Mouse (Mus musculus): Measurements from ENCODE around the gene Igf2r. TPM values are rescaled to one million over a fixed set of nuclear protein-coding genes. Genes with fewer than 3 reads are reported as not detected.

Gene Igf2r
- polyA plus RNA-seq, 1 experiment from 2014 or later = 28.0 TPM

DNA sequence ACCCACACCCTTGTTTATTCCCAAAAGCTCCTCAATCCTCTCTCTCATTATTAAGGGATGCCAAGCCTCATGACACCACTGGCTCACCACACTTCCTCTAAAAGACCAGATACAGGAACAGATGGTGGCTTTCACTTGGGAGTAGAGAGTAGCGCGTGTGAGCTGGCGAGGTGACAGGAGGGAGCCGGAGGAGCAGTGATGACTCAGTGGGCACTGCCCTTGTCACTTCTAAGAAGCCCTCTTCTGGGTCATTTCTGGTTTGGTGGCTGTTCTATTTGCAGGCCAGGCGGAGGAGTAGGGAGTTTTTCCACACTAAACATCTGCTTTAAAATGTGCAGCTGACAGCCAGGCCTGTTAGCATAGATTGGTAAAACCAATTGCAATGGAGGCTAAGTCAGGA, 11.5 kb downstream of the Igf2r start:
- DNase-seq (ENCODE audit: low spot score) = no peak
- Histone ChIP-seq H3K27me3 (ENCODE audit: control insufficient read depth, insufficient read depth, low read length) (no peaks in the 10 kb centered on the region), H3K4me1 (ENCODE audit: control insufficient read depth, insufficient read depth, low read length) (peaks cover 13% of the 10 kb centered on the region), H3K9me3 (ENCODE audit: control insufficient read depth, low read length) (no peaks in the 10 kb centered on the region), H3K36me3 (ENCODE audit: control insufficient read depth, insufficient read depth, low read length) (peaks cover 4% of the 10 kb centered on the region; the same call in 1 of the 2 replicates), H3K9ac (ENCODE audit: low read length) (no peak overlapping the region), H3K4me2 (ENCODE audit: low read depth, severe bottlenecking) (no peak overlapping the region), H3K27ac (replicated peaks; ENCODE audit: low read depth, low read length) (no peak overlapping the region), H3K4me3 (ENCODE audit: low read depth, low read length) (no peak overlapping the region)
- ATAC-seq (ENCODE audit: insufficient number of reproducible peaks, low FRiP score, low TSS enrichment, low read depth) = no peak
- 87% methylated on average over 5 of the region's 5 CpGs for WGBS

DNA sequence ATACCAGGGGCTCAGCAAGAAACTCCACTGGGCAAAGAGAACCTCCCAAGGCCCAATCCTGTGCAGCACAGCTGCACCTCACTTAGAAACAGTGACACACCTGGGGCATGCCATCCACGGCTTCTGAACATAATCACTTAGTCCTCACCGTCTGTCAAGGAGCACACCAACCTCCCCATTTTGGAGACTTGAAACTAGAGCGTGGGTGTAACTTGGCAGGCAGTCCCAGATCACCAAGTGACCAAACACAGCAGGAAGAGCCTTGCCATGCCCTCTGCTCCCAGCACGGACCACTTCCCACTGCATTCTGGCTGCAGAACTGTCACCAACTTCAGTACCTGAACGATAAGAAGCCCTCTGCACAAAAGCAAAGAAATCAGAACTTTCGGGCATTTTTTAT, 12.3 kb downstream of the Igf2r start:
- H3K4me1 ChIP-seq (ENCODE audit: control insufficient read depth, insufficient read depth, low read length) = peaks cover 21% of the 10 kb centered on the region
- no peaks in the 10 kb centered on the region for H3K9me3 ChIP-seq (ENCODE audit: control insufficient read depth, low read length)
- H3K27me3 ChIP-seq (ENCODE audit: control insufficient read depth, insufficient read depth, low read length) = no peaks in the 10 kb centered on the region
- no peak overlapping the region for H3K4me2 ChIP-seq (ENCODE audit: low read depth, severe bottlenecking)
- no peak for DNase-seq (ENCODE audit: low spot score)
- H3K9ac ChIP-seq (ENCODE audit: low read length) = no peak overlapping the region
- H3K4me3 ChIP-seq (ENCODE audit: low read depth, low read length) = no peak overlapping the region
- no peak overlapping the region for H3K27ac ChIP-seq (replicated peaks; ENCODE audit: low read depth, low read length)
- H3K36me3 ChIP-seq (ENCODE audit: control insufficient read depth, insufficient read depth, low read length) = peaks cover 4% of the 10 kb centered on the region; the same call in 1 of the 2 replicates
- WGBS = 82% methylated on average over 6 of the region's 6 CpGs
- ATAC-seq (ENCODE audit: insufficient number of reproducible peaks, low FRiP score, low TSS enrichment, low read depth) = no peak

DNA sequence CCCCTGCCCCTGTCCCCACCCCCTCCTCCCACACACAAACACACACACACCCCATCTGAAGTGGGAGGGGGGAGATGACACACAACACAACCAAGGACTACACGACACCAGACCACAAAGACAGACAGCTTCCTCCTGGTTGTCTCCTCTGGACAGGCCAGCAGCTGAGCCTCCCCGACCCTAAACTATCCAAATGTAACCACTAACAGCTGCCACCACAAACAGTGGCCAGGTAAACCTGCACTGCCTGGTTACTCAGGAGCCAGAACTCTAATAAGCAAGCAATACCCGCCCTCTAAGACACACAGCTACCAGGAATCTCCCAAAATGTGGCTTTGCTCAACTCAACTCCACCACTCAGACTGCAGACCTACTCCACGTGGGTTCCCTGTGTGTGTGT, 13.5 kb downstream of the Igf2r start:
- no peak overlapping the region for H3K27ac ChIP-seq (replicated peaks; ENCODE audit: low read depth, low read length)
- peaks cover 2% of the 10 kb centered on the region; the same call in 1 of the 2 replicates for H3K36me3 ChIP-seq (ENCODE audit: control insufficient read depth, insufficient read depth, low read length)
- H3K4me3 ChIP-seq (ENCODE audit: low read depth, low read length) = no peak overlapping the region
- DNase-seq (ENCODE audit: low spot score) (no peak), ATAC-seq (ENCODE audit: insufficient number of reproducible peaks, low FRiP score, low TSS enrichment, low read depth) (no peak)
- no peaks in the 10 kb centered on the region for H3K27me3 ChIP-seq (ENCODE audit: control insufficient read depth, insufficient read depth, low read length)
- H3K4me2 ChIP-seq (ENCODE audit: low read depth, severe bottlenecking) = no peak overlapping the region
- H3K9ac ChIP-seq (ENCODE audit: low read length) = no peak overlapping the region
- H3K4me1 ChIP-seq (ENCODE audit: control insufficient read depth, insufficient read depth, low read length) = peaks cover 30% of the 10 kb centered on the region
- 59% methylated on average over 4 of the region's 4 CpGs for WGBS
- no peaks in the 10 kb centered on the region for H3K9me3 ChIP-seq (ENCODE audit: control insufficient read depth, low read length)

DNA sequence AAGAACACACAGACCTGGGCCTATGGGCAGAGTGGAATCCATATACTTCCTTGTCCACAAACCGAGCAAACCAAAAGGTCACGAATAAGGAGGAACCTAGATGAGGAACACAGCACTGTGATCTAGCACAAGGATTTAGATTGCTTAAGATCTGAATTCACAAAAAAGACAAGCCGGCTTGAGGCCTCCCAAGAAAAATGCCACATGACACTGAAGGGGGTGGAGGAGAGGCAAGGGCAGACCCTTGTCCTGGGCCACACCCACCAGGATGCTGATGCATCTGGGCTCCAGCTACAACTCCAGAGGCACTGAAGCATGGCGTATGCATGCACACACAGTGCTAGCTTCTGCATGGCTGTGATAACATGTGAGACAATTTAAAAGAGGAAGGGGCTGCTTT, 14.3 kb downstream of the Igf2r start:
- no peaks in the 10 kb centered on the region for H3K36me3 ChIP-seq (ENCODE audit: control insufficient read depth, insufficient read depth, low read length)
- DNase-seq (ENCODE audit: low spot score) = no peak

DNA sequence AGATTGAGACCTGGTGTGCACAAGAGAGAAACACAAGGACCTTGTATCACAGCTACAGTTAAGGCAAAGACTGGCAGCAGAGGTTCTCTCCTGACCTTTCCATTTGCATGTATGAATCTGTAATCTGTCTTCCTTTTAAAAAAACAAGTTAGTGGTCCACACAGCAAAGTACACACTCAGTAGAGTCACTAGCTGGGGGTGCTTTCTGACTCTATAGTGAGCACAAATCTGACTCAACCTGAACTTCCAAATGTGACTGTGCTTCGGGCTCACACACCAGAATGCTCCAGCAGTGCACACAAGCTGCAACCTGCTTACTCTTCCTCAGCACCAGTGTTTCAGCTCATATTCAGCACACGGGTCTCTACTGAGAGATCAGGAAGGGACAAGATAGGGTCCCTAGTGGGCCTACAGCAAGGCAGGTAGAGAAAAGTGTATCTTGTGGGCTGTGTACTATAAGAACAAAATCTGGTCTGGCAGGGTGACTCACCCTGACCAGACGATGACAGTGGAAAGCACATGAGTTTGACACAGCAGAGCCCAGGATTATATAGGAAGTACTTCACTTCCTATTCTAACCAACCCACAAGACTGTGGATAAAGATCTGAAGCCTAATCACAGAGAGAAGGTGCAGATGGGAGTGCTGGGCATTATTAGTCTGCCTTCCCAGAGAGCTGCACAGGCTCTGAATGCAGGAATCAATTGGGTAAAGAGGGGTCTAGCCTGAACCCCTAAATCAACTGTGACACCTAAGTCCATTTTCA, 15.0 kb downstream of the Igf2r start:
- no peak overlapping the region for H3K9ac ChIP-seq (ENCODE audit: low read length)
- no peak overlapping the region for H3K4me2 ChIP-seq (ENCODE audit: low read depth, severe bottlenecking)
- H3K27ac ChIP-seq (replicated peaks; ENCODE audit: low read depth, low read length) = no peak overlapping the region
- no peak overlapping the region for H3K4me3 ChIP-seq (ENCODE audit: low read depth, low read length)
- no peak for DNase-seq (ENCODE audit: low spot score)
- no peaks in the 10 kb centered on the region for H3K27me3 ChIP-seq (ENCODE audit: control insufficient read depth, insufficient read depth, low read length)
- H3K36me3 ChIP-seq (ENCODE audit: control insufficient read depth, insufficient read depth, low read length) = no peaks in the 10 kb centered on the region
- peaks cover 36% of the 10 kb centered on the region for H3K4me1 ChIP-seq (ENCODE audit: control insufficient read depth, insufficient read depth, low read length)
- ATAC-seq (ENCODE audit: insufficient number of reproducible peaks, low FRiP score, low TSS enrichment, low read depth) = no peak
- H3K9me3 ChIP-seq (ENCODE audit: control insufficient read depth, low read length) = no peaks in the 10 kb centered on the region
- WGBS = 75% methylated on average over 3 of the region's 3 CpGs

More for the DNA sequence above, 14.3 kb downstream of the Igf2r start:
- Histone ChIP-seq H3K27me3 (ENCODE audit: control insufficient read depth, insufficient read depth, low read length) (no peaks in the 10 kb centered on the region), H3K4me1 (ENCODE audit: control insufficient read depth, insufficient read depth, low read length) (peaks cover 34% of the 10 kb centered on the region), H3K4me2 (ENCODE audit: low read depth, severe bottlenecking) (no peak overlapping the region), H3K9ac (ENCODE audit: low read length) (no peak overlapping the region), H3K27ac (replicated peaks; ENCODE audit: low read depth, low read length) (no peak overlapping the region), H3K4me3 (ENCODE audit: low read depth, low read length) (no peak overlapping the region), H3K9me3 (ENCODE audit: control insufficient read depth, low read length) (no peaks in the 10 kb centered on the region)
- ATAC-seq (ENCODE audit: insufficient number of reproducible peaks, low FRiP score, low TSS enrichment, low read depth) = no peak
- WGBS = 78% methylated on average over 4 of the region's 4 CpGs

DNA sequence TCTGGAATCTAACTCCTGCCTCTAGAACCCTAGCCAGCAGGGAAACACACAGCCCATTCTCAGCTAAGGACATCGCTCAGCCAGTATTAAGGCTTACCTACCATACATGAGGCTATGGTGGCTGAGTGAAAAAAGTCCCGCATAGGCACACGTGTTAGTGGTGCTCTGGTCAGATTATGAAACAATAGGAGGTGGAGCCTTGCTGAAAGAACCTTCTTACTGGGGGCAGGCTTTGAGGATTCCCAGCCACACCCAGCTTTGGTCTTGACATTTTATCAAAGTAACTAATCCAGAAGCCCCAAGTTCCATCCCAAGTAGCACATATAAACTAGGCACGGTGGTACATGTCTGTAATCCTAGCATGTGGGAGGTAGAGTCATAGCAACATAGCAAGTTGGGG, 16.4 kb downstream of the Igf2r start:
- Histone ChIP-seq H3K27me3 (ENCODE audit: control insufficient read depth, insufficient read depth, low read length) (no peaks in the 10 kb centered on the region), H3K4me3 (ENCODE audit: low read depth, low read length) (no peak overlapping the region), H3K36me3 (ENCODE audit: control insufficient read depth, insufficient read depth, low read length) (no peaks in the 10 kb centered on the region), H3K27ac (replicated peaks; ENCODE audit: low read depth, low read length) (no peak overlapping the region), H3K4me2 (ENCODE audit: low read depth, severe bottlenecking) (no peak overlapping the region), H3K4me1 (ENCODE audit: control insufficient read depth, insufficient read depth, low read length) (peaks cover 41% of the 10 kb centered on the region), H3K9me3 (ENCODE audit: control insufficient read depth, low read length) (no peaks in the 10 kb centered on the region), H3K9ac (ENCODE audit: low read length) (no peak overlapping the region)
- DNase-seq (ENCODE audit: low spot score) (no peak), ATAC-seq (ENCODE audit: insufficient number of reproducible peaks, low FRiP score, low TSS enrichment, low read depth) (no peak)
- 86% methylated on average over 4 of the region's 4 CpGs for WGBS

DNA sequence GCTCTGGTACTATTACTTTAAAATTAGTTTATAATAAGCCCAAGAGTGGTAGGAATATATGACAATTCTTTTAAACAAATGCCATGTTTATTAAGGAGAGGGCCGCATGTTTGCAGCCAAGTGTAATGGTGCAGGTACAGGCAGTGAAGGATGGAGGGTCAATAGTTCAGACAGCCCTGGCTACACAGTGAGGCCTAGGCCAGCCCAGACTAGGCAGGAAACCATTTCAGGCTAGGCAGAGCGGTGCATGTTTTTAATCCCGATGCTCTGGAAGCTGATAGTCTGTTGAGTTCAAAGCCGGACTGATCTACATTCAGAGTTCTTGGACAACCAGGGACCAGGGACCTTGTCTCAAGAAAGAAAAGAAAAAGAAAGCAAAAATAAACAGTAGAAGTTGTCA, 17.8 kb downstream of the Igf2r start:
- Histone ChIP-seq H3K4me2 (ENCODE audit: low read depth, severe bottlenecking) (no peak overlapping the region), H3K4me3 (ENCODE audit: low read depth, low read length) (no peak overlapping the region), H3K27ac (replicated peaks; ENCODE audit: low read depth, low read length) (peak overlapping the region; percentile 70), H3K4me1 (ENCODE audit: control insufficient read depth, insufficient read depth, low read length) (peaks cover 44% of the 10 kb centered on the region), H3K36me3 (ENCODE audit: control insufficient read depth, insufficient read depth, low read length) (peaks cover 3% of the 10 kb centered on the region; the same call in 1 of the 2 replicates), H3K27me3 (ENCODE audit: control insufficient read depth, insufficient read depth, low read length) (no peaks in the 10 kb centered on the region), H3K9ac (ENCODE audit: low read length) (no peak overlapping the region), H3K9me3 (ENCODE audit: control insufficient read depth, low read length) (no peaks in the 10 kb centered on the region)
- peak; percentile 67 for DNase-seq (ENCODE audit: low spot score)
- ATAC-seq (ENCODE audit: insufficient number of reproducible peaks, low FRiP score, low TSS enrichment, low read depth) = peak; percentile 83
- 7% methylated on average over 4 of the region's 4 CpGs for WGBS

DNA sequence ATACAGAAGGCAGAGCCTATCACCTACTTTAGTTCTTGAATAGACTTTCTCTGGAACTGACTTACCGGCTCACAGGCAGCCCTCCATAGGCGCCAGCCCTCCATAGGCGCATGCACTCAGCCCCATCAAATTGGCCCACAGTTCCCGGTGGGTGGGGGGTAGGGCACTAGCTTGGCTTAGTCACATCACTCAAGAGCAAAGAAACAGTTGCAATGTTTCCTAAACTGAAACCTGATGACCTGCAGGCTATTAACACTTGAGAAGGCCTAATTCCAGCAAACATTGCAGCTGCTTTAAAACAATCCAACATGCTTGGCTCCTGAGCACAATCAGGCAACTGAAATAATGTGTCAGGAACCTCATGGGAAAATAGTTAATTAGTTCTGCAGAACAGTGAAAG, 18.2 kb downstream of the Igf2r start:
- Histone ChIP-seq H3K4me1 (ENCODE audit: control insufficient read depth, insufficient read depth, low read length) (peaks cover 44% of the 10 kb centered on the region), H3K9me3 (ENCODE audit: control insufficient read depth, low read length) (no peaks in the 10 kb centered on the region), H3K4me2 (ENCODE audit: low read depth, severe bottlenecking) (no peak overlapping the region), H3K36me3 (ENCODE audit: control insufficient read depth, insufficient read depth, low read length) (peaks cover 4% of the 10 kb centered on the region; the same call in 1 of the 2 replicates), H3K27me3 (ENCODE audit: control insufficient read depth, insufficient read depth, low read length) (no peaks in the 10 kb centered on the region), H3K4me3 (ENCODE audit: low read depth, low read length) (no peak overlapping the region), H3K9ac (ENCODE audit: low read length) (no peak overlapping the region), H3K27ac (replicated peaks; ENCODE audit: low read depth, low read length) (peak overlapping the region; percentile 64)
- peak; percentile 88 for ATAC-seq (ENCODE audit: insufficient number of reproducible peaks, low FRiP score, low TSS enrichment, low read depth)
- DNase-seq (ENCODE audit: low spot score) = peak; percentile 72
- WGBS = 4% methylated on average over 4 of the region's 4 CpGs
